Mouse (Mus musculus): Measurements from ENCODE around the gene Ttc4.

DNA sequence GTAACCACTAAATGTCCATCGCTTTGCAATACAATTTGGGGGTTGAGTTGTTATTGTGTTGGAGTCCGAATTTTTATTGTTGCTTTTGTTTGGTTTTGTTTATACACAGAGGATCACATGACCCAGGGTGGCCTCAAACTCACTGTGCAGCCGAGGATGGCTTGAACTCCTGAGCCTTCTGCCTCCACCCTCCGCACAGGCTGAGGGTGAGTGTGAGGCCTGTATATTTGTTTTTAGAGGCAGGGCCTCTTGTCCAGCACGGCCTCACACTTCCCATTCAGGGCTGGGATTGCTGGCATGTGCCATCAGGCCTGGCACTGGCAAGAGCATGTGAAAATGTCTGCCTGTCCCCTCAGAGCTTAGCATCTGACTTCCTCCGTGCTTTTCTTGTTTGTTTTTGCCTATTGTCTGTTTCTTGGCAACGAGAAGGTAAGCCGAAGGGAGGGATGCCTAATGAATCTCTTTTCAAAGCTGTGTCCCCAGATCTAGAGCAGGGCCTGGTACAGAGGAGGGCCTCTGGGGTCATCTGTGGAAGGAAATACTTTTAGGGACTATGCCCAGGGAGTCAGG lies 26.4 kb upstream of the Ttc4 start:
- TF ChIP-seq POLR2A (IDR thresholded peaks at IDR 0.05; ENCODE audit: low read depth, low read length) (no peak), CTCF (conservative IDR thresholded peaks at IDR 0.05; ENCODE audit: insufficient read depth, insufficient read length, low read depth, low read length) (no peak)

Measured in kidney, adult 2 months (tissue).